Mouse (Mus musculus): ENCODE measurements around the gene Mdc1. TPM values are rescaled to one million over a fixed set of nuclear protein-coding genes. Genes with fewer than 3 reads are reported as not detected.
A peak's percentile ranks its signal among the peaks of the same experiment; 100 is the strongest.

The Mdc1 gene
- polyA plus RNA-seq, 1 experiment from 2014 or later, result 12.6 TPM

DNA sequence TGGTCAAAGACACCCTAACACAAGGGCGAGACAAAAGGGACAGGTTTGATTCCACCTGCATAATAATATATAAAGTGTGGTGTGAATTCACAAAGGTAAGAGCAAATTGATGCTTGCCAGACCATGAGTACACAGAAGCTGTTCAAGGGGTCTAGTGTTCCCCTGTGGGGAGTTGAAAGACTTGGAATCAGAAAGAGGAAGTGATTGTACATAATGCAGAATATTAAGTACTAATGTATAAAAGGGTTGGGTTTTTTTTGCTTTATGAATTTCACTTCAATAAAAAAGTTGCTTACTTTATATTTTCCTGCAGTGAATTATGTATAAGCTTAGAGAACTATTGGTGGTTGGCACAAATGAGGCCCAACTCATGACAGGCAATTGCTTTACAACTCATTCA, 18.1 kb downstream of the Mdc1 start:
- no peaks in the 10 kb centered on the region for H3K27me3 ChIP-seq
- no peak for ATAC-seq (replicated peaks; ENCODE audit: insufficient number of reproducible peaks, insufficient read depth, low FRiP score, low read depth)
- 98% methylated on average over 1 of the region's 1 CpGs for WGBS
- H3K4me3 ChIP-seq, result no peak overlapping the region
- H3K4me1 ChIP-seq (replicated peaks), result peaks cover 8% of the 10 kb centered on the region
- no peaks in the 10 kb centered on the region for H3K9me3 ChIP-seq (replicated peaks)
- H3K9ac ChIP-seq, result no peak overlapping the region
- H3K27ac ChIP-seq, result no peak overlapping the region
- H3K4me2 ChIP-seq, result no peak overlapping the region
- H3K36me3 ChIP-seq, result peaks cover 19% of the 10 kb centered on the region

DNA sequence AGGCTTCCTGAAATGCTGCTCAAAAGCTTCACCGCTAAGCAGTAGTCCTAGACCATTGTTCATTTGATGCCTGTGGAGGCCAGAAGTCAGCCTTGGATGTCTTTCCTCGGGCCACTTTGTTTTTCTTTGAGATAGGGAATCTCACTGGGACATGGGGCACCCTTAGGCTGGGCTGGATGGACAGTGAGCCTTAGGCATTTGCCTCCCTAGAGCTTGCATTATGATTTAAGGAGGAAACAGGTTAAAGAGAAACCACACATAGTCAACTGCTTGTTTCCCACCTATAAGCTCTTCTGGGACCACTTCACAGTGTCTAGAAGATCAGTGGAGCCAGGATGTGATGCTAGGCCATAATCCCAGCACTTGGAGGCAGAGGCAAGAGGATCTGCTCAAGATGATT, 18.5 kb downstream of the Mdc1 start:
- ATAC-seq (replicated peaks; ENCODE audit: insufficient number of reproducible peaks, insufficient read depth, low FRiP score, low read depth), result no peak
- Histone ChIP-seq H3K36me3 (peaks cover 18% of the 10 kb centered on the region), H3K27ac (no peak overlapping the region), H3K9ac (no peak overlapping the region), H3K4me2 (no peak overlapping the region), H3K4me3 (no peak overlapping the region), H3K27me3 (no peaks in the 10 kb centered on the region), H3K4me1 (replicated peaks) (peaks cover 11% of the 10 kb centered on the region), H3K9me3 (replicated peaks) (no peaks in the 10 kb centered on the region)
- WGBS, result 44% methylated on average over 2 of the region's 2 CpGs

DNA sequence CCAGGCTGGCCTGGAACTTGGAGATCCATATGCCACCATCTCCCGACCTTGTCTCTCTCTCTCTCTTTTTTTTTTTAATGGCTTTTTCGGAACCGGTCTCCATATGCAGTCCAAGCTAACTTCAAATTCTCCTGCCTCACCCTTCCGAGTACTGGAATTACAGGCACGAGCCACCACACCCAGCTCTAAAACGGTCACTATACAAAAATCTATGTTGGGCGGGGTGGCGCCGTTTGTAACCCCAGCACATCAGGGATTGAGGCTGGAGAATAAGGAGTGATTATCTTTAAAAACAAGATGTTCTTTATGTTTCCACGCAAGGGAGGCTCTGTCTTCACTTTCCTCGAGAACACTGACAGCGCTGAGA, 19.5 kb downstream of the Mdc1 start:
- WGBS, result 4% methylated on average over 12 of the region's 12 CpGs
- no peaks in the 10 kb centered on the region for H3K9me3 ChIP-seq (replicated peaks)
- H3K36me3 ChIP-seq, result peaks cover 18% of the 10 kb centered on the region
- ATAC-seq (replicated peaks; ENCODE audit: insufficient number of reproducible peaks, insufficient read depth, low FRiP score, low read depth), result no peak
- H3K4me1 ChIP-seq (replicated peaks), result peaks cover 15% of the 10 kb centered on the region
- H3K9ac ChIP-seq, result peak overlapping the region; percentile 70
- peak overlapping the region; percentile 68 for H3K4me2 ChIP-seq
- H3K4me3 ChIP-seq, result peak overlapping the region; percentile 72
- H3K27ac ChIP-seq, result peak overlapping the region; percentile 94
- no peaks in the 10 kb centered on the region for H3K27me3 ChIP-seq

DNA sequence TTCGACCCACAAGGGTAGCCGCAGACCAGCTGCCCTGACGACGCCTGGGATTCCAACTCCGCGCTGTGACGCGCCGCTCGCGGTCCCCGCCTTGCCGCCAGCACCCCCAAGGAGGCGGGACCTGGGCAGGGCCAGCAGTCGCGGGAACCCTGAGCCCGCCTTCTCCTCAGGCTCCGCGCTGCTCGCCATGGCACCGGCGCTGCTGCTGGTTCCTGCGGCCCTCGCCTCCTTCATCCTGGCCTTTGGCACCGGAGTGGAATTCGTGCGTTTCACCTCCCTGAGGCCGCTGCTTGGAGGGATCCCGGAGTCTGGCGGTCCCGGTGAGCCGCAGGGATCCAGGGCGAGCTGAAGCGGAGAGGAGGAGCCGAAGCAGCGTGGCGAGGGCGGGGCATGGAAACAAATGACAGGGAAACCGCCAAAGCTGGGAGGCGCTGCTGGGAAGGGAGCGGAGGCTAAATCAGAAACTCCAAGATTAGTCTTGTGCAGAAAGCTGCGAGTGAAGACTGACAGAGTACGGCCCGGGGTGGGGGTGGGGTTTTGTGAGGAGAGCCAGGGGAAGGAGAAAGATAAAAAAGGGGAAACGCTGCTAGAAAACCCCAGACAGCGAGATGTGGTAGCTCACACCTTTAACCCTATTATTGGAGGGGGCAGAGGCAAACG, 20.0 kb downstream of the Mdc1 start, which contains the start of gene Nrm:
TSS of gene Nrm (plus strand) at position 121 of the 660 bp plus-strand sequence.
- under 1% methylated on average over 47 of the region's 47 CpGs for WGBS
- ATAC-seq (replicated peaks; ENCODE audit: insufficient number of reproducible peaks, insufficient read depth, low FRiP score, low read depth), result peak; percentile 89

DNA sequence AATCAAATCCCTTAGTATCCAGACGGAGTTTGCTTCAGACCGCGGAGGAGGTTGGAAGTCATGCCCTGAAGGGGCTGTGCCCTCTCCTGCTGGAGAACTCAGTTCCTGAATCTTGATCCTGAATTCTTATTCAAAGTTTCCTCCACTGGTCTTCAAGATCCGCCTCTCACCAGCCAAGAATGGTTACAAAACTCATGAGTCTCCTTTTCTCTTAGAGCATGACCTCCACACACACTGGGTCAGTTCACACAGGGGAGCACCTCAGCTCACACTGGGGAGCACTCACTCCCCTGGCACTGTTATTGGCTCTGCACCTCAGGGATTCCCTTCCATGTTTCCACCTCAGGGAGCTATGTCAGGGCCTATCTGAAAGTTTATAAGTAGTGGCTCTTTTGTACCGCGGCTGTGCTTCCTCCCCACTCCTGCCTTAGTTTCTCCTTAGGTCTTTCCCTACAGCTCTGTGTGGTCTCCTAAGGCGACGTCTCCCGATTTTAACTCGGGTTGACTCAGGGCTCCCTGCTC, 23.6 kb downstream of the Mdc1 start:
- Histone ChIP-seq H3K36me3 (no peaks in the 10 kb centered on the region), H3K4me3 (peak overlapping the region; percentile 77), H3K27me3 (no peaks in the 10 kb centered on the region), H3K9ac (peak overlapping the region; percentile 81), H3K27ac (peak overlapping the region; percentile 99), H3K4me1 (replicated peaks) (peaks cover 46% of the 10 kb centered on the region), H3K4me2 (peak overlapping the region; percentile 94), H3K9me3 (replicated peaks) (no peaks in the 10 kb centered on the region)
- no peak for ATAC-seq (replicated peaks; ENCODE audit: insufficient number of reproducible peaks, insufficient read depth, low FRiP score, low read depth)
- 30% methylated on average over 10 of the region's 10 CpGs for WGBS

More for the DNA sequence above, 20.0 kb downstream of the Mdc1 start, which contains the start of gene Nrm:
- Histone ChIP-seq H3K4me1 (replicated peaks) (peaks cover 15% of the 10 kb centered on the region), H3K9me3 (replicated peaks) (no peaks in the 10 kb centered on the region), H3K4me2 (peak within 1 kb of the TSS; percentile 68), H3K9ac (peak within 1 kb of the TSS; percentile 70), H3K27me3 (no peaks in the 10 kb centered on the region), H3K27ac (peak within 1 kb of the TSS; percentile 94), H3K4me3 (peak within 1 kb of the TSS; percentile 72), H3K36me3 (peaks cover 18% of the 10 kb centered on the region)

DNA sequence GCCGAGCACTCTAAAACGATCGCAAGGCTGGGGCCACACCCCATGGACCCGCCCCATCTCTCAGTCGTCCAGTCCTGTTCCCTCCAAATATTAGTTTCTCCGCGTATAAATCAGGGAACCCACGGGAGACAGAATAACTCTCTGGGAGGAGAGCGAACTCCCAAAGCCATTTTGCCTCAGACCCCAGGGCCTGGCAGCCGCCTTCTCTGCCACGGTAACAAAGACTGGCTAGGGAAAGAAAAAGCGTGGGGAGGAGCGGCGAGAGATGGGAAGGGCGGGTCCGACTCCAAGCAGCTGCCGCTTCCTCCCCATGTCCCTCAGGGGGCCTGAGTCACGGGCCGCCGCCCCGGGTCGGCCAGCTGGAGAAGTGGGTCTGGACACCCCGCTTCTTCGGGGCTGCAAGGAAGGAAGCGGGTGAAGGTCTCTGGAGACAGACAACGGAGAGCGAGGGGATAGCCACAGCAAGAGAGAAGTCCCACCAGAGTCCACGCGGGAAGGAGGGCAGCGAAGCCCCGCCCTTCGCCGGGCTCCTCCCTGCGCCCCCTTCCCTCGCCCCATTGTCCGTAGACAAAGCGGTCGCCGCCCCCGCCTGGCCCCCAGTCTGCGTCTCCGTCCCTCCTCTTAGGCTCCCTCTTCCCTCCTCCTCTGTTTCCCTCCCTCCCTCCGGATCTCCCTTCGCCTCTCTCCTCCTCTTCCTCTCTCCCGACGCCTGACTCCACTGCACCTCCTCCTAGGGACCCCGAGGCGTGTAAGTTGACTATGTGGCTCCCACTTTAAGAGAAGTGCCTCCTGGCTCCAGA, 24.4 kb downstream of the Mdc1 start, which contains the start of gene Ppp1r18:
TSS of gene Ppp1r18 (plus strand) at position 113 of the 800 bp plus-strand sequence.
- no peaks in the 10 kb centered on the region for H3K27me3 ChIP-seq
- H3K27ac ChIP-seq, result peak within 1 kb of the TSS; percentile 99
- under 1% methylated on average over 48 of the region's 48 CpGs for WGBS
- H3K9ac ChIP-seq, result peak within 1 kb of the TSS; percentile 81
- peak; percentile 73 for ATAC-seq (replicated peaks; ENCODE audit: insufficient number of reproducible peaks, insufficient read depth, low FRiP score, low read depth)
- peak within 1 kb of the TSS; percentile 77 for H3K4me3 ChIP-seq
- no peaks in the 10 kb centered on the region for H3K36me3 ChIP-seq
- no peaks in the 10 kb centered on the region for H3K9me3 ChIP-seq (replicated peaks)
- peaks cover 50% of the 10 kb centered on the region for H3K4me1 ChIP-seq (replicated peaks)
- H3K4me2 ChIP-seq, result peak within 1 kb of the TSS; percentile 94

DNA sequence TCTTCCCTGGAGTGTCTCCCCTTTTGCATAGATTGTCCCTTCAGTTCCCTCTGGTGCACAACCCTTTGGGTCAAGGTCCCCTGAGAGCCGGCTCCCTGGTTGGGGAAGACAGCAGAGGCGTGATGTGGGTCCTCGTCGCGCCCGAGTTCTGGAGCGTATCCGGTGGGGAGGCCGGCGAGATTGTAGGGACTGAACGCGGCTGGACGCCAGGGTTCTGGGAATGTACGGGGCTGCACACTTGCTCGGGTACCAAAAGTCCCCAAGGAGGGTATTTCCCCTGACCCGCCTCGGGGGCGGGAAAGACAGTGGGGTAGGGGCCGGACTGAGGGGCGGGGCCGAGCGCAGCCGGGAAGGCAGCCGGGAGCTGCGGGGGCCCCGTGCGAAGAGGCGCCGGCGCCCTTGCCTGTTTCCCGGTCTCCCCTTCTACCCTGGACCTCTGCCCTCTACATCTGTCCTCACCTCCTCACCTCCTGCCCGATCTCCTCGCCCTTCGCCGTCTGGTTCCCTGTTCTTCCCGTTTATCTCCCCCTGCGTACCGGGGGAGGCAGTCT, 25.0 kb downstream of the Mdc1 start:
- H3K4me1 ChIP-seq (replicated peaks), result peaks cover 54% of the 10 kb centered on the region
- no peaks in the 10 kb centered on the region for H3K36me3 ChIP-seq
- H3K27ac ChIP-seq, result peak overlapping the region; percentile 99
- H3K4me2 ChIP-seq, result peak overlapping the region; percentile 94
- ATAC-seq (replicated peaks; ENCODE audit: insufficient number of reproducible peaks, insufficient read depth, low FRiP score, low read depth), result peak; percentile 61
- peak overlapping the region; percentile 81 for H3K9ac ChIP-seq
- no peaks in the 10 kb centered on the region for H3K9me3 ChIP-seq (replicated peaks)
- H3K4me3 ChIP-seq, result peak overlapping the region; percentile 77
- WGBS, result under 1% methylated on average over 37 of the region's 38 CpGs
- H3K27me3 ChIP-seq, result no peaks in the 10 kb centered on the region

DNA sequence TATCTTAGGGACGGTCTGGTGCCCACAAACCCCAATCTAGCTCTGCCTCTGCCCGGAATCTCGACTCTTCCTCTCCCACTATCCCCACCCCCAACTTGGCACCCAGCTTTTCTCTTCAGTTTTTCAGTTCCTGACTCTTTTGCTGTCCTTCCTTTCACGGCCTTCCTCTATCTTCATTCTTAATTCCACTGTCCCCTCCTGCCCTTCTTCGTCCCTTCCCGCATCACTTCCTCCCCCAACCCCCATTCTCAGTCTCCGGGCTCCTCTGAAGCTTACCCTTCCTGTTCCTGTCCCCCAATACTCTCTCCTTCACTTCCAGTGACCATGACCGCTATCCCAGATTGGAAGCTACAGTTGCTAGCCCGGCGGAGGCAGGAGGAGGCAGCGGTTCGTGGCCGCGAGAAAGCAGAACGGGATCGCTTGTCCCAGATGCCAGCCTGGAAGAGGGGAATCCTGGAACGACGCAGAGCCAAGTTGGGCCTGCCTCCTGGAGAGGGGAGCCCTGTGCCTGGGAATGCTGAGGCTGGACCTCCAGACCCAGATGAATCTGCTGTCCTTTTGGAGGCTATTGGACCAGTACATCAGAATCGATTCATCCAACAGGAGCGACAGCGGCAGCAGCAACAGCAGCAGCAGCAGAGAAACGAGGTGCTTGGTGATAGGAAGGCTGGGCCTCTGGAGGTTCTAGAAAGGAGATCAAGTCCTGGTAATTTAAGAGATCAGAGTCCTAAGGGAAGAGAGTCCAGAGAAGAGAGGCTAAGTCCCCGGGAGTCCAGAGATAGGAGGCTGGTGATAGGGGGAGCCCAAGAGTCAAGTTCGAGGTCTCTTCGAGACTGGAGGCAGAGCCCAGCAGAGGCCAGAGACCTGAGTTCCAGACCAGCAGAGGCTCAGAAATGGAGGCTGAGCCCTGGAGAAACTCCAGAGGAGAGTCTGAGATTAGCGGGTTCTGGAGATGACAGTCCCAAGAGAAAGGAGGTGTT, 25.9 kb downstream of the Mdc1 start:
- ATAC-seq (replicated peaks; ENCODE audit: insufficient number of reproducible peaks, insufficient read depth, low FRiP score, low read depth), result no peak
- H3K36me3 ChIP-seq, result no peaks in the 10 kb centered on the region
- WGBS, result 7% methylated on average over 26 of the region's 26 CpGs
- H3K9ac ChIP-seq, result peak overlapping the region; percentile 81
- peak overlapping the region; percentile 94 for H3K4me2 ChIP-seq
- H3K27me3 ChIP-seq, result no peaks in the 10 kb centered on the region
- H3K27ac ChIP-seq, result peak overlapping the region; percentile 99
- H3K9me3 ChIP-seq (replicated peaks), result no peaks in the 10 kb centered on the region
- H3K4me3 ChIP-seq, result peak overlapping the region; percentile 77
- peaks cover 58% of the 10 kb centered on the region for H3K4me1 ChIP-seq (replicated peaks)

DNA sequence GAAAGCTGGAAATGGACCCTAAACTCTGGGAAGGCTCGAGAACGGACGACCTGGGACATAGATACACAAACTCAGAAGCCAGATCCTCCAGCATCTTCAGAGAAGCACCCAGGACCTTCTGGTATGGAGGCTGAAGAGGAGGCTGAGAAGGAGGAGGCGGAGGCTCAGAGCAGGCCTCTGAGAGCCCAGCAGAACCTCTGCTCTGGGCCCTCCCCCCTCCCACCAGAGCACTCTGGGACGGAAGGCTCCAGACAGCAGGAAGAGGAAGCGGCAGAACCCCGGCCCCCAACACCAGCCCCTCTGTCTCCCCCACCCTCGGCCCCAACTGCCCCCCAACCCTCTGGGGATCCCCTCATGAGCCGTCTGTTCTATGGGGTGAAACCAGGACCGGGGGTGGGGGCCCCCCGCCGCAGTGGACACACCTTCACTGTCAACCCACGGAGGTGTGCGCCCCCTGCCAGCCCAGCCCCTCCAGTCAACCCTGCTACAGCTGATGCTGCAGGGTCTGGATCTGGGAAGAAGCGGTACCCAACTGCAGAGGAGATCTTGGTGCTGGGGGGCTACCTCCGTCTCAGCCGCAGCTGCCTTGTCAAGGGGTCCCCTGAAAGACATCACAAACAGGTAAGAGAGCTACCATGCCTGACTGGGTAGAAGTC, 27.0 kb downstream of the Mdc1 start:
- Histone ChIP-seq H3K4me3 (peak overlapping the region; percentile 77), H3K4me2 (peak overlapping the region; percentile 94), H3K27ac (peak overlapping the region; percentile 99), H3K4me1 (replicated peaks) (peaks cover 66% of the 10 kb centered on the region), H3K36me3 (0 out of 2 replicates have a peak, but pooled peaks cover 4% of the 10 kb centered on the region), H3K9ac (peak overlapping the region; percentile 81), H3K9me3 (replicated peaks) (no peaks in the 10 kb centered on the region), H3K27me3 (no peaks in the 10 kb centered on the region)
- WGBS, result 17% methylated on average over 17 of the region's 17 CpGs
- no peak for ATAC-seq (replicated peaks; ENCODE audit: insufficient number of reproducible peaks, insufficient read depth, low FRiP score, low read depth)

DNA sequence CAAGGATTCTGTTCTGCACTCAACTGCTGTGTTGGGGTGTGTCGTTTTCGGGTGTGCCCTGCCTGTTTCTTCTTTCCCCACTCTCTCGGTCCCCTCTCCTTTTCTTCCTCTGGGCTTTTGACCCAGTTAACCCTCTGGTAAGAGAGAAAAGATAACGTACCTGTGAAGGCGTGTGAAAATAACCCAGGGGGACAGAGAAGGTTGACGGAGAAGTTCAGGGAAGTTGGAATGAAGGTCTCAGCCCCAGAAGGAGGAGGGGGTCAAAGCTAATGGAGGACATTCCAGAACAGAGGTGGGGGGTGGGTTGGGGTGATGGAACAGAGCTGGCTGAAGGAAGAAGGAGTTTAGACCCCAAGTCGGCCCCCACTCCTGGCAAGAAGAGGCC, 27.6 kb downstream of the Mdc1 start:
- peak overlapping the region; percentile 99 for H3K27ac ChIP-seq
- H3K9me3 ChIP-seq (replicated peaks), result no peaks in the 10 kb centered on the region
- under 1% methylated on average over 7 of the region's 7 CpGs for WGBS
- peak overlapping the region; percentile 81 for H3K9ac ChIP-seq
- H3K4me2 ChIP-seq, result peak overlapping the region; percentile 94
- 0 out of 2 replicates have a peak, but pooled peaks cover 4% of the 10 kb centered on the region for H3K36me3 ChIP-seq
- ATAC-seq (replicated peaks; ENCODE audit: insufficient number of reproducible peaks, insufficient read depth, low FRiP score, low read depth), result no peak
- H3K27me3 ChIP-seq, result no peaks in the 10 kb centered on the region
- H3K4me3 ChIP-seq, result peak overlapping the region; percentile 77
- H3K4me1 ChIP-seq (replicated peaks), result peaks cover 70% of the 10 kb centered on the region
